Mouse (Mus musculus) activated CD4-positive, CD25-positive, alpha-beta regulatory T cell, adult 4 months (primary cell): ENCODE measurements at regions not wholly inside any gene's neighbourhood (a gene's known extent, or its start where the extent isn't known, plus 50 kb on each side); places are given as distances from the start of the nearest gene placed in this dataset.

Source experiments
- ATAC-seq: one replicate; pipeline ENCODE4 v1.8.0; 2017

- no peak for ATAC-seq
Observed at GRCm38 (mm10) chr4:8953181-8953580, 714.3 kb upstream of the Car8 start.

- no peak for ATAC-seq
Observed at GRCm38 (mm10) chr4:8949951-8950350, 711.1 kb upstream of the Car8 start.

- no peak for ATAC-seq
Observed at GRCm38 (mm10) chr4:8949537-8949936, 710.7 kb upstream of the Car8 start.

- no peak for ATAC-seq
Observed at GRCm38 (mm10) chr4:8945116-8945515, 706.3 kb upstream of the Car8 start.

- no peak for ATAC-seq
Observed at GRCm38 (mm10) chr4:8943080-8943479, 704.2 kb upstream of the Car8 start.

- ATAC-seq = no peak
Observed at GRCm38 (mm10) chr4:8938948-8939411, 700.1 kb upstream of the Car8 start.

GRCm38 (mm10) chr4:8935899-8936298 lies 697.1 kb upstream of the Car8 start:
- no peak for ATAC-seq

- ATAC-seq = no peak
Observed at GRCm38 (mm10) chr4:8934541-8934940, 695.7 kb upstream of the Car8 start.

- no peak for ATAC-seq
Observed at GRCm38 (mm10) chr4:8929346-8929745, 690.5 kb upstream of the Car8 start.

GRCm38 (mm10) chr4:8928551-8929305 lies 689.9 kb upstream of the Car8 start:
- ATAC-seq = no peak

- peak; percentile 65 for ATAC-seq
Observed at GRCm38 (mm10) chr4:8927276-8927906, 688.5 kb upstream of the Car8 start.

- peak; percentile 87 for ATAC-seq
Observed at GRCm38 (mm10) chr4:8926642-8927275, 687.9 kb upstream of the Car8 start.

- no peak for ATAC-seq
Observed at GRCm38 (mm10) chr4:8922695-8923363, 684.0 kb upstream of the Car8 start.

- no peak for ATAC-seq
Observed at GRCm38 (mm10) chr4:8921477-8922385, 682.9 kb upstream of the Car8 start.

GRCm38 (mm10) chr4:8920306-8920705 lies 681.5 kb upstream of the Car8 start:
- ATAC-seq = no peak

GRCm38 (mm10) chr4:8919366-8919984 lies 680.6 kb upstream of the Car8 start:
- ATAC-seq = no peak
